Mouse (Mus musculus) liver, embryonic 14.5 days (tissue): ENCODE data around the gene Ncln. TPM values are rescaled to one million over a fixed set of nuclear protein-coding genes. Genes with fewer than 3 reads are reported as not detected.

ENCODE experiments used
- ATAC-seq: fragments of 200-750 bp; cut with Nextera tagmentation; 2 replicates; pipeline ENCODE4 v1.8.0; 2017; ENCODE audit warnings: moderate number of reproducible peaks, mild to moderate bottlenecking, moderate library complexity; ENCODE audit not compliant: insufficient read depth
- DNase-seq, 3 experiments: peaks; one replicate each; pipeline ENCODE4 v3.0.0-alpha.2; 2012 to 2013; ENCODE audit warnings: low read depth in 3 of 3, low spot score in 3 of 3
- H3K27ac ChIP-seq: fragments of 300-500 bp; sonication (generic); 2 replicates; pipeline ENCODE4 v1.5.1; 2014; ENCODE audit warnings: moderate library complexity, mild to moderate bottlenecking, control low read depth, inconsistent platforms
- H3K27me3 ChIP-seq: fragments of 300-500 bp; sonication (generic); 2 replicates; pipeline ENCODE4 v1.6.1; 2014; ENCODE audit warnings: mild to moderate bottlenecking, low read length, moderate library complexity; ENCODE audit not compliant: control insufficient read depth, insufficient read depth
- H3K36me3 ChIP-seq: fragments of 300-500 bp; sonication (generic); replicated peaks from 2 replicates; pipeline ENCODE4 v1.6.1; 2014; ENCODE audit warnings: low read depth; ENCODE audit not compliant: control insufficient read depth, insufficient read depth
- H3K4me1 ChIP-seq, 2 experiments: fragments of 200-500 bp in 1 of 2; fragments of 300-500 bp in 1 of 2; sonication (generic) in 1 of 2; replicated peaks; 2 replicates each; pipeline ENCODE4 v1.6.1; 2012 to 2014; ENCODE audit warnings: antibody characterized with exemption in 1 of 2, inconsistent platforms in 1 of 2, low read length in 1 of 2; ENCODE audit not compliant: control insufficient read depth in 2 of 2, insufficient read depth in 2 of 2
- H3K4me2 ChIP-seq: fragments of 300-500 bp; sonication (generic); 2 replicates; pipeline ENCODE4 v1.6.1; 2014; ENCODE audit warnings: low read depth, mild to moderate bottlenecking, control low read depth, moderate library complexity
- H3K4me3 ChIP-seq, 2 experiments: fragments of 200-500 bp in 1 of 2; fragments of 300-500 bp in 1 of 2; sonication (generic) in 1 of 2; 2 replicates each; pipeline ENCODE4 v1.5.1; 2012 to 2014; ENCODE audit warnings: low read depth in 2 of 2, low read length in 2 of 2, mild to moderate bottlenecking in 2 of 2, control low read depth in 1 of 2, inconsistent platforms in 1 of 2, moderate library complexity in 1 of 2; ENCODE audit not compliant: insufficient read depth in 1 of 2
- H3K9ac ChIP-seq: fragments of 300-500 bp; sonication (generic); replicated peaks from 2 replicates; pipeline ENCODE4 v1.6.1; 2014; ENCODE audit warnings: mild to moderate bottlenecking, control low read depth, moderate library complexity
- H3K9me3 ChIP-seq: fragments of 300-500 bp; sonication (generic); 2 replicates; pipeline ENCODE4 v1.6.1; 2016; ENCODE audit warnings: low read length, mixed read lengths; ENCODE audit not compliant: control insufficient read depth
- CTCF ChIP-seq: IDR thresholded peaks from 2 replicates; pipeline ENCODE4 v1.5.1; 2016; ENCODE audit warnings: antibody characterized with exemption, low read depth, control low read depth
- EP300 ChIP-seq: IDR thresholded peaks from 2 replicates; pipeline ENCODE4 v1.6.1; 2016; ENCODE audit warnings: antibody characterized with exemption, low read depth
- WGBS: fragments of 180-500 bp; shearing (Covaris S2); extraction: QIAGEN DNeasy Blood & Tissue Kit; methylation state at CpG from one replicate; pipeline ENCODE4 v1.1.7; 2014; ENCODE audit not compliant: insufficient replicate concordance; 5-methylcytosine and 5-hydroxymethylcytosine counted together
- polyA plus RNA-seq, 2 experiments: library from polyadenylated mRNA; depleted of rRNA in 1 of 2; stranded (reverse) in 1 of 2; unstranded in 1 of 2; fragments of >200 nt; fragmentation: Nextera tagmentation in 1 of 2; extraction: Ambion mirVana in 1 of 2; gene quantifications; 2 replicates each; pipeline versions ENCODE4 v1.2.1 to v1.2.3; 2012 to 2014

The Ncln gene
- polyA plus RNA-seq, 2 experiments: 23.7 to 55.7 TPM

DNA sequence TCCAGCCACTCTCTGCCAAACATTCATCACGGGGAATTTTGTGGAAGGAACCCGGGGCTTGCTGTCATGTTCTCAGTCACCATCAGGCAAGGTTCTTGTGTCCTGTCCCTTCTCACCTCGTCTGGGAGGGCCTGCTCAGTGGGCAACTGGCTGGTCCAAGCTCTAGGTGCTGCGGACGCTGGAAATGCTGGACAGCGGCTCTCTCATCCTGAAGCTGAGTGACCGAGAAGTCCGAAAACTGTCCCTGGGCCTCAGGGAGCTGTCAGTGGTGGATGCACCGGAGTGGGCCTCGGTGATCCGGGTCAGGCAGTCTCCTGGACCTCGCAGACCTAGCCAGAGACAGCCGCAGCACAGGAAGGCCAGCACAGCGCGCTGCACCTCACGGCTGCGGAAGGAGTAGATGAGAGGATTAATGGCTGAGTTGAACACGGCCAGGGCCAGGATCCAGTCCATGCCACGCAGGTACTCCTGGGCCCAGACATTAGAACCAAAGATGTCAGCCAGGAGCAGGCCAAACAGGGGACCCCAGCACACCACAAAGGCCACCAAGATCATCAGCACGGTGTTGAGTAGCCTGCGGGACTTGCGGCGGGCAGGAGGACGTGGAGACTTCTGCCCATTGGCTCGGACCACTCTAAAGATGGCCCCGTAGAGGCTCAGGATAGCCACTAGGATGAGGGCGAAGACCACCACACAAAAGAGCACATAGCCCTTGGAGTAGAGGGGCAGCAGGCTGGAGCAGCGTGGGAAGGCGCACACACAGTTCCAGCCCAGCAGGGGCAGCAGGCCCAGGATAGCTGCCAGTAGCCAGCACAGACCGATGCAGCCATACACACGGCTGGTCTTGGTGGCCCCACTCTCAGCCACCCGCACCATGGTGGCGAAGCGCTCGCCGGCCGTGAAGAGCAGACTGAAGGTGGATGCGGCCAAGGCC is 2.4 kb upstream of the Ncln start:
- peaks cover 10 to 20% of the 10 kb centered on the region in 2 experiments for H3K4me1 ChIP-seq
- ATAC-seq (no peak), DNase-seq (no peak)
- peak overlapping the region; percentile 73 for H3K4me2 ChIP-seq
- TF ChIP-seq CTCF (peak; percentile 57), EP300 (no peak)
- WGBS: 67% methylated on average over 38 of the region's 38 CpGs
- H3K4me3 ChIP-seq: peak overlapping the region; percentile 6 to 72; a peak in 3 of 4 replicates
- H3K9ac ChIP-seq: no peak overlapping the region
- H3K27ac ChIP-seq: no peak overlapping the region
- H3K36me3 ChIP-seq: no peaks in the 10 kb centered on the region
- H3K27me3 ChIP-seq: no peaks in the 10 kb centered on the region
- H3K9me3 ChIP-seq: no peaks in the 10 kb centered on the region

DNA sequence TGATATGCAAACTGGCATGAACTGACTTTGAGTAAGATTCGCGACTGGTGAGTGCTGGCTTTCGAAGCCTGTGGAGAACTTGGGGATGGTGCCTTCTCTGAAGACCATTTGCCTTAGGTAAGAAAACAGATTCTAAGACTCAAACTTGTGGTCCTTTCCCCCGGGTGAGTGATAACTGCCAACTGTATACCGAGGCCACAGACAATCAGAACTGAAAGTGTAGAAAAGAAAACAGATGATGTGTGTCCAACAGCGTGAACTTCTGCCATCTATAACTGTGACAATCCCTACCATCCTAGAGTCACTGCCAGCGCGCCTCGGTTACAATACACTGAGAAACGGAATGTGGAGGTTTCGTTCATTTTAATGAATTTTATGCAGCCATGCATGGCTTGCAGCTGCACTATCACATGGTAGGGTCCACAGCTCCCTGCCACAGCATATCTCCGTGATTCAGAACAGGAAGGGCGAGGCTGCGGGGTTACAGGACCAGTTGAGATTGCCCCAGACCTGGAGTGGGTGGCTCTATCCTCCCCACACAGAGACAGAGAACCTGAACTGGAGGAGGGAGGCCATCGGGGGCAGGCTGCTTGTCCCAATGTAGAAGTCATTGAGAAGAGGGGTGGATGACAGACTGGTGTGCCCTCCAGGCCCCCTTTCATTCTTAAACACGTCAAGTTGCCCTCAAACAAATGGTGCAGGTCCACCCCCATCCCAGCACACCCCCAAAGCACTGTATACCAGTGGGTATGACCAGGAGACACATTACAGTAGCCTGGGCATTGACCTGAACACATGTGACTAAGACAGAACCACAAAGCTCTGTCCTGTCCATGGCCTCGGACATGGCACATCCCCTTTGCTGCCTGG is 1.4 kb upstream of the Ncln start:
- 27% methylated on average over 17 of the region's 17 CpGs for WGBS
- peak overlapping the region; percentile 24; the same call in 1 of the 2 replicates for H3K9ac ChIP-seq
- no peaks in the 10 kb centered on the region for H3K9me3 ChIP-seq
- no peaks in the 10 kb centered on the region; the same call in none of the 2 replicates for H3K36me3 ChIP-seq
- TF ChIP-seq EP300: peak; percentile 58
- no peak for TF ChIP-seq CTCF
- H3K4me1 ChIP-seq: peaks cover 10 to 20% of the 10 kb centered on the region in 2 experiments
- no peaks in the 10 kb centered on the region for H3K27me3 ChIP-seq
- H3K4me2 ChIP-seq: peak overlapping the region; percentile 73
- H3K27ac ChIP-seq: peak overlapping the region; percentile 18
- DNase-seq: peak in 2 of 3 experiments; percentile 56 to 57
- peak overlapping the region; percentile 26 to 72 for H3K4me3 ChIP-seq
- no peak; the same call in 1 of the 2 replicates for ATAC-seq

DNA sequence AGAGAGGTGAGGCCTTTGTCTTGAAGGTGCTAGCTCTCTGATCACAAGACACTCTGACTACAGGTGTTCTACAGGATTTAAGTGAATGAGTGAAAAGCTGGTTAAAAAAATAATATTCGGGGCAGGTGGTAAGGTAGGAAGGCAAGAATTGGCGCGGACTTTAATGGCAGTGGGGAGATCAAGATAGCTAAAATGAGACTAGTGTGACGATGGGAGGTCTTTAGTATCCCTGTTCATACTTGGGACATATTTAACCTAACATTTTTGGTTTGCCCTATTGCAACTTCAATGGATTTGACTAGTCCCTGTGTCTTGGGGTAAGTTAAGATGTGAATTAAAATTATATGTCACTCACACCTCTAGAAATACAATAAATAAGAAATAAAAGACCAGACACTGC is 777 bp upstream of the Ncln start:
- Histone ChIP-seq H3K4me2 (peak overlapping the region; percentile 73), H3K9ac (peak overlapping the region; percentile 51), H3K27ac (peak overlapping the region; percentile 16; the same call in 1 of the 2 replicates), H3K4me1 (peaks cover 10 to 20% of the 10 kb centered on the region in 2 experiments), H3K9me3 (no peaks in the 10 kb centered on the region), H3K27me3 (no peaks in the 10 kb centered on the region), H3K36me3 (peaks cover 2% of the 10 kb centered on the region), H3K4me3 (peak overlapping the region; percentile 26 to 72; a peak in 2 of 4 replicates)
- WGBS: 13% methylated on average over 4 of the region's 4 CpGs
- TF ChIP-seq EP300 (no peak), CTCF (no peak)
- ATAC-seq (no peak), DNase-seq (no peak)

DNA sequence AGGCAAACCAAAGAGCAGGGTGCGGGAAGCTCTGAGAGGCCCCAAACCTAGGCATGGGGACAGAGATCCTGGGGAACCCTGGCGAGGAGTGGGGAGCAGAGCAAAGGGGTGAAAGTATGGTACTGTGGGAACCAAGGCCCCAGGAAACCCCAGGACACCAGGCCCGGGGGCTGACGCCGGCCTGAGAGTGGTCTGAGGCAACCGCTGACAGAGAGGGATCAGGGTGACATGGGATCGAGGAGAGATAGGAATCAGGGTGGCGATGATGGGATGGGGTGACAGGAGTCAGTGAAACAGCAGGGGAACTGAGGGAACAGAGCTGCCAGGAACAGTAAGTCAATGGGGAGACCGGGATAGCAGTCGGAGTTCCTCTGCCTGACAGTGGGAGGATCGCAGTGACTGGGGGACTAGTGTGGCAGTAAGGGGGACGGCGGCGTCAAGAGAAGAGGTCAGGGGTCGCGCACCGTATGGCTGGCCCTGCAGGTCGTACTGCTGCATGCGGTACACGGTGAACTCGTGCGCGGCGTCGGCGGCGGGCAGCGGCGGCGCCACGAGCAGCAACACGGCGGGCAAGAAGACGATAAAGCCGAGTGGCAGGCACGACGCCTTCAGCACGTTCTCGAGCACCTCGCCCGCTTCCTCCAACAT is 452 bp downstream of the Ncln start:
- TF ChIP-seq EP300: no peak; the same call in 1 of the 2 replicates
- peaks cover 4% of the 10 kb centered on the region for H3K36me3 ChIP-seq
- ATAC-seq: peak; percentile 22
- H3K4me1 ChIP-seq: peaks cover 10 to 20% of the 10 kb centered on the region in 2 experiments
- no peak for DNase-seq
- under 1% methylated on average over 41 of the region's 41 CpGs for WGBS
- peak overlapping the region; percentile 72 to 86 for H3K4me3 ChIP-seq
- H3K9me3 ChIP-seq: no peaks in the 10 kb centered on the region
- peak overlapping the region; percentile 72 for H3K9ac ChIP-seq
- peak overlapping the region; percentile 94 for H3K4me2 ChIP-seq
- no peaks in the 10 kb centered on the region for H3K27me3 ChIP-seq
- peak overlapping the region; percentile 35 for H3K27ac ChIP-seq
